In genomic region chr2:37777958-37778720, GRCm38 (mm10) we compare ENCODE assay signal across 16 mouse cellular contexts. TPM values are rescaled to one million over a fixed set of nuclear protein-coding genes. Genes with fewer than 3 reads are reported as not detected.
DNase-seq lines count a peak whose midpoint lies in the region; ATAC-seq and TF ChIP-seq lines count a peak whose summit lies in the region.
"Had no signal": no experiment of that assay in that cellular context is flagged by ENCODE, and none has a peak within 500 bp of the region (broad histone marks: within the 10 kb centered on the region; RNA-seq: fewer than 3 reads in every experiment).

No protein-coding gene starts in this region.

- 36% methylated on average over 10 of the region's 10 CpGs for WGBS in heart, embryonic 12.5 days
- 74% methylated on average over 10 of the region's 10 CpGs for WGBS in heart, adult 2 months
- 29% methylated on average over 10 of the region's 10 CpGs for WGBS in embryonic facial prominence, embryonic 12.5 days
- 9% methylated on average over 10 of the region's 10 CpGs for WGBS in hindbrain, embryonic 14.5 days
- 19% methylated on average over 10 of the region's 10 CpGs for WGBS in neural tube, embryonic 11.5 days

- H3K27ac ChIP-seq in heart, embryonic 12.5 days (ENCODE audit: poor library complexity, severe bottlenecking) = no peak overlapping the region
- no peak overlapping the region for H3K27ac ChIP-seq in heart, adult 2 months
- H3K27ac ChIP-seq in embryonic facial prominence, embryonic 12.5 days = no peak overlapping the region
- peak overlapping the region; percentile 71 for H3K27ac ChIP-seq in hindbrain, embryonic 14.5 days
- peak overlapping the region; percentile 65 for H3K27ac ChIP-seq in neural tube, embryonic 11.5 days (ENCODE audit: low read depth, low read length)
- H3K27ac ChIP-seq: limb, embryonic 15.5 days had no signal

- no peak for DNase-seq in heart, adult 2 months
- peak; percentile 53 for DNase-seq in hindbrain, embryonic 14.5 days (ENCODE audit: low spot score)
- DNase-seq in neural tube, embryonic 11.5 days (ENCODE audit: low spot score) = peak; percentile 82
- no peak for DNase-seq in spleen, postnatal 10 days (ENCODE audit: low spot score in 2 of 2)
- DNase-seq in cerebellum, adult 9-10 months = no peak
- DNase-seq in urinary bladder, postnatal 36 days (ENCODE audit: low spot score in 2 of 2) = no peak
- DNase-seq: adrenal gland, adult 8-10 months; cerebellum, adult 11 months; gastrocnemius, postnatal 36 days; lung, postnatal 4 days; thymus, postnatal 25 days had no signal

- H3K36me3 ChIP-seq in heart, embryonic 12.5 days = no peaks in the 10 kb centered on the region
- H3K36me3 ChIP-seq in heart, adult 2 months (ENCODE audit: control insufficient read depth, insufficient read depth, low read length) = no peaks in the 10 kb centered on the region
- no peaks in the 10 kb centered on the region for H3K36me3 ChIP-seq in embryonic facial prominence, embryonic 12.5 days
- no peaks in the 10 kb centered on the region for H3K36me3 ChIP-seq in hindbrain, embryonic 14.5 days (replicated peaks; ENCODE audit: control insufficient read depth, insufficient read depth)
- H3K36me3 ChIP-seq in neural tube, embryonic 11.5 days (ENCODE audit: control insufficient read depth, insufficient read depth, low read length) = peaks cover 1% of the 10 kb centered on the region; the same call in 1 of the 2 replicates
- H3K36me3 ChIP-seq: limb, embryonic 15.5 days had no signal

- H3K4me2 ChIP-seq in heart, embryonic 12.5 days = peak overlapping the region; percentile 82
- peak overlapping the region; percentile 48; the same call in 1 of the 2 replicates for H3K4me2 ChIP-seq in embryonic facial prominence, embryonic 12.5 days (replicated peaks)
- H3K4me2 ChIP-seq in hindbrain, embryonic 14.5 days (replicated peaks) = peak overlapping the region; percentile 46
- peak overlapping the region; percentile 68 for H3K4me2 ChIP-seq in neural tube, embryonic 11.5 days (ENCODE audit: low read depth)
- H3K4me2 ChIP-seq: limb, embryonic 15.5 days had no signal

- TF ChIP-seq CTCF in heart, adult 2 months (IDR thresholded peaks at IDR 0.05) = no peak

- H3K4me3 ChIP-seq in heart, embryonic 12.5 days = no peak overlapping the region
- H3K4me3 ChIP-seq in heart, adult 2 months = no peak overlapping the region
- H3K4me3 ChIP-seq in embryonic facial prominence, embryonic 12.5 days = no peak overlapping the region
- peak overlapping the region; percentile 32; the same call in 1 of the 2 replicates for H3K4me3 ChIP-seq in hindbrain, embryonic 14.5 days (replicated peaks; ENCODE audit: low read length)
- H3K4me3 ChIP-seq in neural tube, embryonic 11.5 days (ENCODE audit: low read depth, low read length) = peak overlapping the region; percentile 53
- H3K4me3 ChIP-seq: erythroblast, embryonic 14.5 days; limb, embryonic 15.5 days had no signal

- no peak overlapping the region for H3K9ac ChIP-seq in heart, embryonic 12.5 days
- H3K9ac ChIP-seq in heart, adult 2 months (ENCODE audit: low read depth, low read length) = no peak overlapping the region
- no peak overlapping the region for H3K9ac ChIP-seq in embryonic facial prominence, embryonic 12.5 days
- H3K9ac ChIP-seq in hindbrain, embryonic 14.5 days = 0 out of 2 replicates have a peak overlapping the region, but pooled peaks have one; percentile 1
- H3K9ac ChIP-seq in neural tube, embryonic 11.5 days (ENCODE audit: low read length) = peak overlapping the region; percentile 35
- H3K9ac ChIP-seq: limb, embryonic 15.5 days had no signal

- no peaks in the 10 kb centered on the region for H3K9me3 ChIP-seq in heart, embryonic 12.5 days (replicated peaks)
- H3K9me3 ChIP-seq in embryonic facial prominence, embryonic 12.5 days = no peaks in the 10 kb centered on the region
- no peaks in the 10 kb centered on the region for H3K9me3 ChIP-seq in hindbrain, embryonic 14.5 days (ENCODE audit: control insufficient read depth, low read length)
- H3K9me3 ChIP-seq in neural tube, embryonic 11.5 days (ENCODE audit: control insufficient read depth, low read length) = no peaks in the 10 kb centered on the region
- H3K9me3 ChIP-seq: limb, embryonic 15.5 days had no signal

- ATAC-seq in heart, embryonic 12.5 days (ENCODE audit: insufficient number of reproducible peaks, low FRiP score) = no peak
- no peak for ATAC-seq in embryonic facial prominence, embryonic 12.5 days (ENCODE audit: insufficient number of reproducible peaks, insufficient read depth, low FRiP score, low TSS enrichment)
- peak; percentile 85 for ATAC-seq in hindbrain, embryonic 14.5 days (ENCODE audit: low FRiP score)
- ATAC-seq in neural tube, embryonic 11.5 days (ENCODE audit: insufficient read depth, low FRiP score, low TSS enrichment) = peak; percentile 83

- H3K27me3 ChIP-seq in heart, embryonic 12.5 days (replicated peaks) = no peaks in the 10 kb centered on the region
- H3K27me3 ChIP-seq in heart, adult 2 months (ENCODE audit: control insufficient read depth, insufficient read depth, low read length) = peaks cover 2% of the 10 kb centered on the region; the same call in 1 of the 2 replicates
- peaks cover 23% of the 10 kb centered on the region for H3K27me3 ChIP-seq in embryonic facial prominence, embryonic 12.5 days
- H3K27me3 ChIP-seq in hindbrain, embryonic 14.5 days (ENCODE audit: control insufficient read depth, insufficient read depth, low read length) = no peaks in the 10 kb centered on the region
- H3K27me3 ChIP-seq in neural tube, embryonic 11.5 days (ENCODE audit: control insufficient read depth, insufficient read depth, low read length) = no peaks in the 10 kb centered on the region

- TF ChIP-seq POLR2A in heart, adult 2 months (IDR thresholded peaks at IDR 0.05; ENCODE audit: insufficient read depth, low read depth, low read length) = no peak

- intact Hi-C loops in heart, adult 2 months (cut with DNase I) = loop anchor here (10.0 kb wide), 1 partner anchor 393 kb away; no protein-coding TSS in a partner anchor

- TF ChIP-seq EP300 in heart, adult 2 months (IDR thresholded peaks at IDR 0.05; ENCODE audit: insufficient read depth, low read depth, low read length) = no peak

- H3K4me1 ChIP-seq in heart, embryonic 12.5 days (replicated peaks) = peaks cover 72% of the 10 kb centered on the region
- H3K4me1 ChIP-seq in heart, adult 2 months (ENCODE audit: control insufficient read depth, insufficient read depth, low read length) = peaks cover 5% of the 10 kb centered on the region; the same call in 1 of the 2 replicates
- peaks cover 53% of the 10 kb centered on the region for H3K4me1 ChIP-seq in embryonic facial prominence, embryonic 12.5 days
- peaks cover 37% of the 10 kb centered on the region for H3K4me1 ChIP-seq in hindbrain, embryonic 14.5 days (replicated peaks; ENCODE audit: control insufficient read depth, insufficient read depth, low read length)
- peaks cover 55% of the 10 kb centered on the region for H3K4me1 ChIP-seq in neural tube, embryonic 11.5 days (ENCODE audit: control insufficient read depth, insufficient read depth, low read length)

- no peaks in the 10 kb centered on the region for H3K79me2 ChIP-seq in heart, adult 2 months (replicated peaks; ENCODE audit: control insufficient read depth, insufficient read depth, low read length)

RNA-seq across cellular contexts. Expression of gene Crb2, which starts 2.1 kb away (rescaled TPM):
- polyA plus RNA-seq in heart, embryonic 12.5 days (2016; fragmentation: Nextera tagmentation; extraction: Ambion mirVana) = 7.6 and 9.1 TPM in 2 replicates
- total RNA-seq in heart, adult 2 months (2021) = under 1 TPM; 0.48 to 0.81 TPM
- 0.61 and 0.64 TPM in 2 replicates for polyA plus RNA-seq in heart, adult 2 months (2012; rRNA removed)
- polyA plus RNA-seq in embryonic facial prominence, embryonic 12.5 days (2016; fragmentation: Nextera tagmentation; extraction: Ambion mirVana) = 3.2 and 3.8 TPM in 2 replicates
- 4.5 and 6.3 TPM in 2 replicates for polyA plus RNA-seq in hindbrain, embryonic 14.5 days (2014; fragmentation: Nextera tagmentation; extraction: Ambion mirVana)
- polyA plus RNA-seq in neural tube, embryonic 11.5 days (2014; fragmentation: Nextera tagmentation; extraction: Ambion mirVana) = 7.4 and 8.4 TPM in 2 replicates
- total RNA-seq: MEL had no signal
- polyA plus RNA-seq: erythroblast, embryonic 14.5 days had no signal

Comparison
In these comparisons a context has a peak if more than half of its experiments do, and no peak if none do; other contexts are left out.
1. ATAC-seq: peak in hindbrain, embryonic 14.5 days (single experiment) and neural tube, embryonic 11.5 days (single experiment); none in heart, embryonic 12.5 days (single experiment) and embryonic facial prominence, embryonic 12.5 days (single experiment).
2. H3K27ac ChIP-seq: peak in hindbrain, embryonic 14.5 days (single experiment) and neural tube, embryonic 11.5 days (single experiment); none in heart, embryonic 12.5 days (single experiment), heart, adult 2 months (single experiment) and embryonic facial prominence, embryonic 12.5 days (single experiment).
3. H3K4me3 ChIP-seq: peak in hindbrain, embryonic 14.5 days (single experiment) and neural tube, embryonic 11.5 days (single experiment); none in heart, embryonic 12.5 days (single experiment), heart, adult 2 months (single experiment) and embryonic facial prominence, embryonic 12.5 days (single experiment).
4. H3K9ac ChIP-seq: peak in hindbrain, embryonic 14.5 days (single experiment) and neural tube, embryonic 11.5 days (single experiment); none in heart, embryonic 12.5 days (single experiment), heart, adult 2 months (single experiment) and embryonic facial prominence, embryonic 12.5 days (single experiment).
5. DNase-seq: peak in hindbrain, embryonic 14.5 days (single experiment) and neural tube, embryonic 11.5 days (single experiment); none in heart, adult 2 months (0 of 2), spleen, postnatal 10 days (0 of 2), cerebellum, adult 9-10 months (single experiment) and urinary bladder, postnatal 36 days (0 of 2).
6. Peak in every context shown above with its lines, with median percentiles within 50 percentile points of each other: H3K4me2 ChIP-seq.